Mouse (Mus musculus) adrenal gland, adult (tissue): ENCODE results near the gene Plaa.
"Not testable (repeated sequence)": the region's sequence is repeated elsewhere in the genome, so short reads cannot be mapped to it uniquely, and the experiment has no call there.

Source experiments
- DNase-seq, 2 experiments: peaks; one replicate each; pipeline ENCODE4 v3.0.0; 2022 to 2023; ENCODE audit warnings: low spot score in 1 of 2; ENCODE audit not compliant: inconsistent age in 2 of 2

Gene Plaa

GRCm38 (mm10) chr4:94603031-94603629 is at the start of gene Plaa:
Gene Plaa (minus strand): TSS chr4:94603244.
- DNase-seq, result peak; percentile 93 to 97

DNA sequence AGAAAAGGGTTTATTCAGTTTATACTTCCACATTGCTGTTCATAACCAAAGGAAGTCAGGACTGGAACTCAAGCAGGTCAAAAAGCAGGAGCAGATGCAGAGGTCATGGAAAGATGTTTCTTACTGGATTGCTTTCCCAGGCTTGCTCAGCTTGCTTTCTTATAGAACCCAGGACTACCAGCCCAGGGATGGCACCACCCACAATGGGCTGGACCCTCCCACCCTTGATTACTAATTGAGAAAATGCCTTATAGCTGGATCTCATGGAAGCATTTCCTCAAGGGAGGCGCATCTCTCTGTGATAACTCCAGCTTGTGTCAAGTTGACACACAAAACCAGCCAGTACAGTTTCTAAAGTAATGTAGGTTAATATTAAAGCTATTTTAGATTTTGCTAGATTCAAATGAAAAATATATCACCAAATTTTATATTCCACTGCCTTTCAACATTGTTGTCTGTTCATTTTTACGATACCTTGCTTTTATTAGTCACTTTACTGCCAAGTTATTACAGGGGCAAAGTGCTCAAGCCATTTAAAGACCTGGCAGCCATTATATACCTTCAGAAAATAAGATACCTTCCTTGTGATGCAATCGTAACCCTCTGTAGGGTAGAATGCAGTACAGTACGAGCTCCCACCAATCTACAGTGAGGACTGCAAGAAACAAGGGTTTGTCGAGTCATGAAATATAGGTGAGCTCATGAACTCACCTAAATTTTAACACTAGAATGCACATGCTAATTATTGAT is 47.6 kb upstream of the Plaa start:
- DNase-seq, result not testable (repeated sequence)

DNA sequence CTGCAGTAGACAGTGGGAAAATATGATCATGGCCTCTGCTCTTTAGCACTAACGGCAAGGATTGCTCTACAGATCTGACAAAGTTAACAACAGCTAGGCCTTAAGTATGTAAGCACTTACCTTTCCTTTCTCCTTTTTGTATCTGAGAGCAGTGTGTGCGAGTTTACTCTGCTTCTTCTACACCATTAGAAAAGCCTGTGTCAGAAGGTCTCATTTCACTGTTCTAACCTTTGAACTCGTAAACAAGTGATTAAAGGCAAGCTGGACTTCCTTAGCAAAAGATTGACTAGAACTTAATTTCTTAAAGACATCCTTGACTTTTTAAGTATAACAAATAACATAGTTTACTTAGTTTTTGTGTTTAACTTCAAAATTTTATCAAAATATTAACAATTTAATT is 46.9 kb upstream of the Plaa start, which contains the start of gene Lrrc19:
Gene Lrrc19 (minus strand): TSS at position 225 of the 400 bp plus-strand sequence.
- DNase-seq, result no peak

GRCm38 (mm10) chr4:94643141-94643540 is 40.1 kb upstream of the Plaa start:
- no peak for DNase-seq

DNA sequence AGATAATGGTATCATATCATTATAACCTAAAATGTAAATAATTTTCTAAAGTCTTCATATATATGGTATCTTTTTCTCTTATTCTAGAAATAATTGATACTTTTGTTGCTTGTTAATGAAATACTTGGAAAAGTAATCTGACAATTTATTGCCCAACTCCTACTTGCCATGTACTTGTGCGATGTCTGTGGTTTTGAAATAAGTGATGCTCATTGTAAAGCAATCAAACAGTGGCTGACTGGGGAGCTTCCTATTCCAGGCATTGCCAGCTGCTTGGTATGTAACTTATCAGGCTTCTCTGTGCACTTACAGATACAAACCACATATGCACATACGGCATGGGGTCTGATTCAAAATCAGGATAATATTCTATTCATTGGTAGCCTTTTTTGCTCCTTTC is 17.0 kb upstream of the Plaa start:
- no peak for DNase-seq

DNA sequence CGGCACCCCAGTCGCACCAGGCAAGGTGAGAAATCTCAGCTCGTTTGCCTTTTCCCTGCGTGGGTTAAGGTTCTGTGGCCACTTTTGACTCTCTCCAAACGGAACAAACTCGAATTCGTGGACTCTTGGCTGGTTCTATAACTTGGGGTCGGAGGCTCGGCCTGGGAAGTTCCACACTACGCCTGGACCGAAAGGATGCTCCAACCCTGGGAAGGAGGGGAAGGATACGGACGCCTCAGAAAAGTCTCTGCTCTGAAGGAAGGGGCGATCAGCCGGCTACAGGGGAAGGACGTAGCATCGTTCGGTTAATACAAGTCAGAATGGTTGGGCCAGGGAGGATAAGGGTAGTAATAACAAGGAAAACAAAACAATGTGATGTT is 11.6 kb upstream of the Plaa start:
- no peak for DNase-seq

- DNase-seq, result peak; percentile 95 to 97
Measured at GRCm38 (mm10) chr4:94613972-94614626, 11.1 kb upstream of the Plaa start, which contains the start of gene Ift74. Gene Ift74 (plus strand): TSS chr4:94614491.

DNA sequence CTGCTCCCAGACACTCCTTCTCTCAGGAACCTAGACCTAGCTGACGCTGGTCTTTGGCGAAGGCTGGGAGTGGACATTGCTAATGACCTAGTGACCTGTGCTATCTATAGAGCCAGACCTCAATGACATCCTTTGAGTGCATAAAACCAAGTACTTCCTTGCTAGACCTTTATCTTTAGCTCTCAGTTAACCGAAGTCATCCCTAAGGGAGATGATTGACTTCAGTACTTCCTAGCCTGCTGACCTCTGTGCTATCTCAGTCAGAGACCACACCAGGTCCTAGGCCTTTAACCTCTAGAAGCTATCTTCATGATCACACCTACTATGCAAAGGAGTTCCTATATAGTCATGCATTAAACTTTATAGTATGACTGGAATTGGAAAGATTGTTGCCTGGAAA is 7.3 kb upstream of the Plaa start:
- no peak for DNase-seq

GRCm38 (mm10) chr4:94605591-94605990 is 2.5 kb upstream of the Plaa start:
- DNase-seq, result no peak

DNA sequence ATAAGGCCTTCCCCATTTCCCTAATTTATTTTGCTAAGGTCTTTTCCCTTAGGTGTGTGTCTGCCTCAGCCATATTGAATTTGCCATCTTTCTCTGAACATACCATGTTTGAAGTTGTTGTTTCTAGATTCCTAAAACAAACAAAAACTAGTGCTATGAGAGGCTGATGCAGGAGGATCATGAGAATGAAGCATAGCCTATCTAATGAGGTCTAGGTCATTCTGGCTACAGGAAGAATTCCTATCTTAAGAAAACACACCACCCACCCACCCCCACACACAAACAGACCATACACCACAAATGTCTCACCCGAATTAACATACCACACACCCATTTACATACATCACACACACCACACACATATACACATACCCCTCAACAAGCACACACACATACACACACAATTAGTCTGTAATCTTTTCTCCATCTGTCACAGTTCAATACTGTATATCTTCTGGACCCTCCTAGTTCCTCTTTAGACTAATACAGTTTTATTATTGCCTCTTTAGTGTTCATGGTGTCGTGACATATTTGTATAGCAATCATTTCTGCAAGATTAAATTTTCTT is 1.5 kb upstream of the Plaa start:
- DNase-seq, result no peak

GRCm38 (mm10) chr4:94602496-94603030 is 481 bp downstream of the Plaa start:
- no peak for DNase-seq

DNA sequence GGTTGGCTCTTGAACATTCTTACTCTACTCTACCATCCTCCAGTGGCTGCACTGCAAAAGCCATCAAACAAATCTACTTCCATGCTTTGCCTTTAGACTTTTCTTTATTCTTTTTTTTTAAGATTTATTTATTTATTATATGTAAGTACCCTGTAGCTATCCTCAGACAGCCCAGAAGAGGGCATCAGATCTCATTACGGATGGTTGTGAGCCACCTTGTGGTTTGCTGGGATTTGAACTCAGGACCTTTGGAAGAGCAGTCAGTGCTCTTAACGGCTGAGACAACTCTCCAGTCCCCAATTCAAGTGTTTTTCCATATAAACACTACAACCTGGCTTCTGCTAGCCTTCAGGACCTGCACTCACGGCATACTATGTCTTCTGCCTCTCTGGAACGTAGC is 1.6 kb downstream of the Plaa start:
- DNase-seq, result peak in 1 of 2 experiments; percentile 39

- DNase-seq, result peak in 1 of 2 experiments; percentile 40
Measured at GRCm38 (mm10) chr4:94592709-94593108, 10.3 kb downstream of the Plaa start.

DNA sequence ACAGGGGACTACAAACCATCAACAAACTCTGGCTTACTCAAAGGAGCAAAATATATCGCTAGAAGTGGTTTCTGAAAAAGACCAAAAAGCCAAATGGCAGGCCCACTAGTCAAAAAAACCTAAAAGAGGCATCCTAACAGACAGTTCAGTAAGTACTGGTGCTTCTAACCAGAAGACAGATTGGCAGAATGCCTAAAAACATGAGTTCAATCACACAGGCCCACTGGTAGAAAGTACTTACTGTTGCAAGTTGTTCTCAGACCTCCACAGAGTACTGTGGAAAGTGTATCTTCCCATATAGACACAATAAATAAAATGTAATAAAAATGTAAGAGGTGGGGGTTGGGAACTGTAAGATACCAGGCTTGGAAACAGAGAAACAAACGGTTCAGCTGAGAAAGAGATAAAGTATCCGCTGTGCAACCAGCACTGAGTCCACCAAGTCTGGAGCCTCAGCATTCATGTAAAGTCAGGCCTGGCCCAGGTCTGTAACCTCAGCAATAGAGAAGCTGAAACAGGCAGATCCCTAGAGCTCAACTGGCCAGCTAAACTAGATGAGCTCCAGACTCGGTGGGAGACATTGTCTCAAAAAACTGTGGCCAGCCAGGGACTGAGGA is 11.2 kb downstream of the Plaa start:
- DNase-seq, result no peak

GRCm38 (mm10) chr4:94572677-94573076 is 30.4 kb downstream of the Plaa start:
- no peak for DNase-seq

DNA sequence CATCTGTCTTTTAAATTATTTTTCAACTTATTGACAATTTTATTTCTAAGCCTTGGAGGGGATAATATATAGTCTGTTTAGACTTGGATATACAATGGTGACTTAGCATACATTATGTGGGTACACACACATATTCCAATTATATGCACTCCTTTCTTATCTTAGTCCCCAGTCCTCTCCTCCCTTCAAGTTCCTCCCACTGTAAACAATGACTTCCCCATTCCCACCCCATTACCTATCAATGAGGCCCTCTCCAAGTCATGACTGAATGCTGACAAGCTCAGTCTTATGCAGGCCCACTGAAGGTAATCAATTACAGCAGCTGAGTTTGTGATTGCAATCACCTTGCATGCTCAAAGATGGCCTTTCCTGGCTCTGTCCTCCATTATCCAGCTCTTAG is 38.7 kb downstream of the Plaa start:
- DNase-seq, result no peak

GRCm38 (mm10) chr4:94561954-94562648 is 40.9 kb downstream of the Plaa start:
- no peak for DNase-seq

GRCm38 (mm10) chr4:94560316-94560715 is 42.7 kb downstream of the Plaa start:
- no peak for DNase-seq

GRCm38 (mm10) chr4:94559266-94559665 is 43.8 kb downstream of the Plaa start:
- no peak for DNase-seq

DNA sequence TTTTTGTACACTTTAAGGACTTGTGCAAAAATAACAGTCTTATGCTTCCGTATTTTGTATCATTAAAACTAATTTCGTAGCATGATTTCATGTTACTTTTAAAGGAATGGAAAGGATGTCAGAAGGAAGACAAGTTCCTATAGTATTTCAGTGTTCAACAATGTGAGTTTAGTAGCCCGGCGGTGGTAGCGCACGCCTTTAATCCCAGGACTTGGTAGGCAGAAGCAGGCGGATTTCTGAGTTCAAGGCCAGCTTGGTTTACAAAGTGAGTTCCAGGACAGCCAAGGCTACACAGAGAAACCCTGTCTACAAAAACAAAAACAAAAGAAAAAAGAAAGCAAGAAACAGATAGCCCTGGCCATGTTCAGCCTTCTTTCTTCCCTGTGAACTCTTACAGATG is 45.9 kb downstream of the Plaa start:
- DNase-seq, result peak in 1 of 2 experiments; percentile 46
